Mouse (Mus musculus): ENCODE data around the gene Arhgap32.

GRCm38 (mm10) chr9:32120162-32120561, 4.2 kb downstream of the Arhgap32 start:
- TF ChIP-seq CTCF (IDR thresholded peaks at IDR 0.05; ENCODE audit: low read depth) (no peak), EP300 (optimal IDR thresholded peaks at IDR 0.05) (no peak)
